Mouse (Mus musculus): Measurements from ENCODE around the gene Dmtf1. TPM values are rescaled to one million over a fixed set of nuclear protein-coding genes. Genes with fewer than 3 reads are reported as not detected.

Dmtf1 gene
- polyA plus RNA-seq, 1 experiment, result 0.38 TPM

DNA sequence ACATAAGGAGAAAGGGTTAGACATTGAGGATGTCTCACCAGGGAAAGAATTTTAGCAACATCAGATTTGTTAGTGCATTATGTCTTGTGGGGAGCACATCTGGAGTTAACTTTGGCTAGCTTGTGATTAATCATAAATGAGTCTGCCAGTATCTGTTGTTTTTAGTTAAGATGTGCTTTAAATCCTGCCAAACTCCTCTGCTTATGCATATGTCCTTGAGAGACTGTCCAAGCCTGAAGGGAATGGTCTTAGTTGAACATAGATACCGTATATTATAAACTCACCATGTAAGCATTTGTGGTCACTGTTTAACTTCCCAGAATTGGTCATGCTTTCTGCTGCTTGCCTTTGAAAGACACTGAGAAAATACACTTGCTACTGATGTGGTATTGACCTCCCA lies 68.9 kb downstream of the Dmtf1 start:
- no peak overlapping the region for H3K4me3 ChIP-seq (replicated peaks)
- TF ChIP-seq FLI1 (IDR thresholded peaks at IDR 0.05; ENCODE audit: low read length) (no peak), GATA1 (IDR thresholded peaks at IDR 0.05; ENCODE audit: borderline replicate concordance, low read length) (no peak)

DNA sequence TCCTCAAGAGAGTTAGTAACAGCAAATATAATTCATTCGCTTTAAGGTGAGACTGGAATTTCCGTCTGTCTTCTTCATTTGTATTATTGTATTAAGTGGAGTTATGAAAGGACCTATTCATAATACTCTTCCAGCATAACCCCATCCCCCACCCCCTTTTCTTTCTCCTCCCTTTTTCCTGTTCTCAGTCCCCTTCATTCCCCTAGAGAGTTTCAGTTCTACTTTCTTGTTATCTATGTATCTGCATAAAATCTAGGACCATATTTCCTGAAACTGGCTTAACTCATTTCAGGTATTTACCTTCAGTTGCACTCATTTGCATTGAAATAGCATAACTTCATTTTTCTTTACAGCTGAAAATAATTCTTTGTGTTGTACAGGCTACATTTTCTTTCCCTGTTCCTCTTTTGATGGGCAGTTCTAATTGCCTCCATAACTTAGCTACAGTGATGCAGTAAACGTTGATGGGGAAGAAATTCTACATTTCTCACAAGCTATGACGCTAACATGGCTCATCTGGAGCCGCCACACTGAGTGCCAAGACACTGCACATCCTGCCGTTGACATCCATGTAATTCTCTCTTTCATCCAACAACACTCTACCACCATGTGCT lies 71.0 kb downstream of the Dmtf1 start:
- H3K4me1 ChIP-seq, result peaks cover 6% of the 10 kb centered on the region; the same call in 1 of the 2 replicates
- no peak for TF ChIP-seq GATA1 (IDR thresholded peaks at IDR 0.05; ENCODE audit: borderline replicate concordance, low read length)
- TF ChIP-seq FLI1 (IDR thresholded peaks at IDR 0.05; ENCODE audit: low read length), result no peak

More for the DNA sequence above, 68.9 kb downstream of the Dmtf1 start:
- no peaks in the 10 kb centered on the region for H3K36me3 ChIP-seq (replicated peaks; ENCODE audit: low read length)
- peaks cover 20% of the 10 kb centered on the region for H3K9me3 ChIP-seq
- H3K4me1 ChIP-seq, result 0 out of 2 replicates have a peak, but pooled peaks cover 2% of the 10 kb centered on the region
- peaks cover 6% of the 10 kb centered on the region for H3K27me3 ChIP-seq (replicated peaks)

DNA sequence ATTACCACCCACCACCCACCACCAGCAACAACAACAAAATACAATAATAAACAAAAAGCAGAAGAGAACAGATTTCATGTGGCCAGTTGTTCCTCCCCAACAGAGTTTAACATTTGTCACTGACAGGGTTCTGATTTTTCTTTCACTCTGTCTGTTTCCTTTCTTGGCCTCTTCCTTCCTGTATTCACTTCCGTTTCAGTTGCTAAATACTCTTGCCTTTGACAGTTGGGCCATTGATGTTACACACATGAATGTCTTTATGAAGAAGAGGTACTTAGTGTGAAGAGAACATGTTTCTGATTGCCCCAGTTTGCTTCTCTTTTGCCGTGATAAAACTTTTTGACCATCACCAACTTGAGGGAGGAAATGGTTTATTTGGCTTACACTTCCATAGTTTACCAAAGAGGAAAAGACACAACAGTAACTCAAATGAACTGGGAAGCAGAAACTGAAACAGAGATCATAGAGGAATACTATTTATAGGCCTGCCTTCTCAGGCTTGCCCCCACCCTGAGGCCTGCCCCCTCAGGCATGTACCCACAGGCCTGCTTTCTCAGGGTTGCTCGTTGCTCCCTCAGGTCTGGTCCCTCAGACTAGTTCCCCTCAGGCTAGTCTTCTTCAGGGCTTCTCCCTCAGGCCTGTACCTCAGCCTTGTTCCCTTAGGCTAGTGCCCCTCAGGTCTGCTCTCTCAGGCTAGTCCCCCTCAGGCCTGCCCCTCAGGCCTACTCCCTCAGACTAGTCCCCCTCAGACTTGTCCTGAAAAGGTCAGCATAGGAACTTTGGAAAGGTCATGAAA lies 74.5 kb downstream of the Dmtf1 start:
- Histone ChIP-seq H3K27me3 (replicated peaks) (peaks cover 3% of the 10 kb centered on the region), H3K9me3 (no peaks in the 10 kb centered on the region), H3K4me1 (peaks cover 4% of the 10 kb centered on the region; the same call in 1 of the 2 replicates), H3K36me3 (replicated peaks; ENCODE audit: low read length) (no peaks in the 10 kb centered on the region), H3K4me3 (replicated peaks) (no peak overlapping the region)
- TF ChIP-seq GATA1 (IDR thresholded peaks at IDR 0.05; ENCODE audit: borderline replicate concordance, low read length) (no peak), FLI1 (IDR thresholded peaks at IDR 0.05; ENCODE audit: low read length) (no peak)

More for the DNA sequence above, 71.0 kb downstream of the Dmtf1 start:
- Histone ChIP-seq H3K36me3 (replicated peaks; ENCODE audit: low read length) (no peaks in the 10 kb centered on the region), H3K9me3 (0 out of 2 replicates have a peak, but pooled peaks cover 7% of the 10 kb centered on the region), H3K4me3 (replicated peaks) (no peak overlapping the region), H3K27me3 (replicated peaks) (peaks cover 6% of the 10 kb centered on the region)

DNA sequence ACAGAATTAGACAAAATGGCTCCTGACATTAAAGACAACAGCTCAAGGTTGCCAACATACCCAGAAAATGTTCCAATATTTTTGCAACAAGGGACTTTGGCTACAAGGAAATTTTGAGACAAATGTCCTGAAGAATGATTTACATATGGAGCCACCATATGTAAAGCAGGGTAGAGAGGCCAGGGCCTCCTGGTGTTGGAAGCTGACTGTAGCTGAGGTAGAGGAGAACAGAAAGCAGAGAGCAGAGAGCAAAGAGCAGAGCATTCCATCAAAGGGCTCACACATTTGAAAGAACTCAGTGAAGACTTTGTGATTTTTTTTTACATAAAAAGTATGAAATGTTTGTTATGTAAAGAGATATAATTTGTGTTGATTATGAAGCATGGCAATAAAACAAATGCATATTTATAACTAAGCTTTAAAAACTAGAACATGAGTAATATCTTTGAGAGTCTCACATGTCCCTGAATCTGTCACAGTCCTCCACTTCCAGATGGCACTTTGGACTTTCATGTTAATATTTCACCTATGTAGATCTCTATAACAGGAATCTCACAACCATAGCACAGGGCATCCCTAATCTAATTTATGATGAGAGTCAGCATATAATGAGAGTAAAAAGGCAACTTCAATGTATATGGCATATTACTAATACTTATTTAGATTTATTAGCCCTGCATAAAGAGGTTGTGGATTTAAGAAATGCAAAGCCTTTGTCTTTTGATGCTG lies 81.6 kb downstream of the Dmtf1 start:
- H3K36me3 ChIP-seq (replicated peaks; ENCODE audit: low read length), result no peaks in the 10 kb centered on the region
- TF ChIP-seq GATA1 (IDR thresholded peaks at IDR 0.05; ENCODE audit: borderline replicate concordance, low read length) (no peak), FLI1 (IDR thresholded peaks at IDR 0.05; ENCODE audit: low read length) (no peak)
- peaks cover 3% of the 10 kb centered on the region for H3K27me3 ChIP-seq (replicated peaks)
- H3K4me3 ChIP-seq (replicated peaks), result no peak overlapping the region
- peaks cover 4% of the 10 kb centered on the region for H3K9me3 ChIP-seq
- H3K4me1 ChIP-seq, result no peaks in the 10 kb centered on the region

DNA sequence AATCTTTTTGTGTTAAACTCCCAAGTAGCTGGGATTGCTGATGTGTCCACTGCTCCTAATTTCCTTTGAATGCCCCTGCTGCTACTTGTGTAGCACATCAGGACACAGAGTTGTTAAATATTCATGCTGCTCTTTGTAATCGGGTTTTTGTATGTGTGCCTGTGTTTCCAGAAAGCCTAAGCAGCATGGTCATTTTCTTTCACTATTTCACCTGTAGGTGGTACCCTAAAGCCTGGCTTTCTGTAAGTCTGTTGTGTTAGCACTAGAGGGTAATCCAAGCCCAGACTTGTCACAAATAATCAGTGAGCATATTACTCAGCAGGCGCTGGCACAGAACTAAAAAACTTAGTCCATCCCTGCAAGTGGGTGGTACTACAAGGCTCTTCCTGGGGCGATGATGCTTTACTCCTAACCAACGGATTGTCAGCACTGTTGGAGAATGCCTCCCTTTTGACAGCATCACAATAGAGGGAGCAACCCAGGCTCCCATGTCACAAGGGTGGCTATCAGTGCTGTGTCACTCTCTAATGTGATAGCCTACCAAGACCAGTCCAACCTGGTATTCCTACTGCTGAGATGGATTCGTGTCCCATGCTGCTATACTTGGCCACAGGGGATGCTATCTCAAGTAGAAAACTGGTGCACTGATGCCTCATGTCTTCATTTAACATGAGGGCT lies 88.3 kb downstream of the Dmtf1 start:
- Histone ChIP-seq H3K36me3 (replicated peaks; ENCODE audit: low read length) (no peaks in the 10 kb centered on the region), H3K27me3 (replicated peaks) (no peaks in the 10 kb centered on the region), H3K4me1 (peaks cover 4% of the 10 kb centered on the region; the same call in 1 of the 2 replicates), H3K4me3 (replicated peaks) (no peak overlapping the region), H3K9me3 (no peaks in the 10 kb centered on the region)
- TF ChIP-seq FLI1 (IDR thresholded peaks at IDR 0.05; ENCODE audit: low read length) (no peak), GATA1 (IDR thresholded peaks at IDR 0.05; ENCODE audit: borderline replicate concordance, low read length) (no peak)

DNA sequence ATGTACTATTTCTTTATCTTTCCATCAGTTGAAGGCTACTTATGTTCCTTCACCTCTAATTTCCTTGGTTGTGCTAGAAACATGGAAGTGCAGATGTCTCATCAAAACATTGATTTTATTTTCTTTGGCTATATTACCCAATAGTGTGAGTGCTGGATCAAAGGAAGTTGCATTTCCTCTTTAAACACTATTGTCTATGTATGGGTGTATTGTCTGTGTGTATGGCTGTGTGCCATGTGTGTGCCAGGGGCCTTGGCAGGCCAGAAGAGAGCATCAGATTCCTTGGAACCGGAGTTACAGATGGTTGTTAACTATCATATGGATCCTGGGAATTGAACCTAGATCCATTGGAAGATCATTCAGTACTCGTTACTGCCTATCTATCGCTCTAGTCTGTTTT lies 90.2 kb downstream of the Dmtf1 start:
- Histone ChIP-seq H3K4me1 (peaks cover 4% of the 10 kb centered on the region; the same call in 1 of the 2 replicates), H3K36me3 (replicated peaks; ENCODE audit: low read length) (no peaks in the 10 kb centered on the region), H3K9me3 (no peaks in the 10 kb centered on the region), H3K27me3 (replicated peaks) (no peaks in the 10 kb centered on the region), H3K4me3 (replicated peaks) (no peak overlapping the region)
- no peak for TF ChIP-seq FLI1 (IDR thresholded peaks at IDR 0.05; ENCODE audit: low read length)
- TF ChIP-seq GATA1 (IDR thresholded peaks at IDR 0.05; ENCODE audit: borderline replicate concordance, low read length), result no peak

DNA sequence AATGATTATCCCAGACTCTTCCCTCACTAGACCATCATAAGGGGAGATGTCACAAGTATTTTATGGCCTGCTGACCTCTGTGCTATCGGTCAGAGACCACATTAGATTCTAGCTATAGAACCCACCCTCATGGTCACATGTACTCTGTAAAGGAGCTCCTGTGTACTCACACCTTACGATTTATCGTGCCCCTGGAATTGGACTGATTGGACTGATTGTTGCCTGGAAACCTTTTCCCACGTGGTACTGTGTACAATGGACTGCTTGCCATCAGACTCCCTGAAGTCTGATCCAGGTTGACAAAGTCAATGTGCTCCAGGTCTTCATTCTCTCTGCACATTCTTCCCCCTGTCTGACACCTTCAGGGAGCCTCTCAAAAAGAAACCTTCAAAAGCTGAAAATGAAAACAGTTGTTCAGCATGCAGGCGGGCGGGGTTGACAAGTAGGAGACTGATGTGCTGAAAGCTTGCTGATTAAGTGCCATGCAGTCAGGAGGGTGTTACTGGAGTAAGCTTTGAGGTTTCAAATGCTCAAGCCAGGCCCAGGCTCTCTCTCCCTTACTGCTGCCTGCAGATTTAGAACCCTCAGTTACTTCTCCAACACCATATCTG lies 91.9 kb downstream of the Dmtf1 start:
- Histone ChIP-seq H3K9me3 (no peaks in the 10 kb centered on the region), H3K36me3 (replicated peaks; ENCODE audit: low read length) (no peaks in the 10 kb centered on the region), H3K4me3 (replicated peaks) (no peak overlapping the region), H3K27me3 (replicated peaks) (no peaks in the 10 kb centered on the region), H3K4me1 (peaks cover 4% of the 10 kb centered on the region; the same call in 1 of the 2 replicates)
- TF ChIP-seq GATA1 (IDR thresholded peaks at IDR 0.05; ENCODE audit: borderline replicate concordance, low read length), result no peak
- no peak for TF ChIP-seq FLI1 (IDR thresholded peaks at IDR 0.05; ENCODE audit: low read length)

DNA sequence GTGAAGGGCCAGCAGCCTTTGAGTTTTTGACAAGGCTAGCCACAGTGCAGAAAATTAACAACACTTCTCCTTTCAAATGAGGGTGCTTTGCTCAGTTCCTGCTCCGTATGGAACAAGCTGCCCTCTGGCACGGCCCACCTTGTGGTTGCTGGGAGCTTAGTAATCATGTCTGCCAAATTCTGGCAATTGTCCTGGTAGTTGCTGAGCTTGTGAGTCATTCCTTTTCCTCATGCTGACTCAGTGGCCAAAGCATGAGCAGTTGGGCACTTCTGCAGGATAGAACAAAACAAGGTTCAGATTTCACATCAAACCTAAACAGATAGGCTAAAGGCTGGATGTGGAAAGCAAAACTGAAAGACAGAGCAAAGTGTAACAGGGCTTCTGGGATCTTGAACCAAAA lies 92.7 kb downstream of the Dmtf1 start:
- H3K4me3 ChIP-seq (replicated peaks), result no peak overlapping the region
- no peak for TF ChIP-seq GATA1 (IDR thresholded peaks at IDR 0.05; ENCODE audit: borderline replicate concordance, low read length)
- TF ChIP-seq FLI1 (IDR thresholded peaks at IDR 0.05; ENCODE audit: low read length), result no peak
- no peaks in the 10 kb centered on the region for H3K36me3 ChIP-seq (replicated peaks; ENCODE audit: low read length)

More for the DNA sequence above, 92.7 kb downstream of the Dmtf1 start:
- Histone ChIP-seq H3K27me3 (replicated peaks) (no peaks in the 10 kb centered on the region), H3K4me1 (peaks cover 4% of the 10 kb centered on the region; the same call in 1 of the 2 replicates), H3K9me3 (no peaks in the 10 kb centered on the region)

Other genes with a start within 250 kb of the Dmtf1 start
- gene Crot, start 164.5 kb downstream of the Dmtf1 start, polyA plus RNA-seq (2012; ENCODE audit: insufficient read depth, low replicate concordance), result 0.83 TPM in 1 of 2 replicates, not detected in the other
- gene Tmem243, start 61.1 kb downstream of the Dmtf1 start, polyA plus RNA-seq (2012; ENCODE audit: insufficient read depth, low replicate concordance), result 2.7 TPM in 1 of 2 replicates, not detected in the other
- 0.09 TPM in 1 of 2 replicates, not detected in the other for gene 9330182L06Rik, start 104.3 kb upstream of the Dmtf1 start, polyA plus RNA-seq (2012; ENCODE audit: insufficient read depth, low replicate concordance)

Data from megakaryocyte, embryonic 14.5 days (primary cell).